Mouse (Mus musculus) thymus, postnatal 0 days (tissue): Measurements from ENCODE around the gene Fhod1. TPM values are rescaled to one million over a fixed set of nuclear protein-coding genes. Genes with fewer than 3 reads are reported as not detected.
A peak's percentile ranks its signal among the peaks of the same experiment; 100 is the strongest.

ENCODE experiments used
- DNase-seq: peaks from one replicate; pipeline ENCODE4 v3.0.0-alpha.2; 2015; ENCODE audit warnings: low spot score
- polyA plus RNA-seq: library from polyadenylated mRNA; unstranded; fragments of >200 nt; fragmentation: Nextera tagmentation; extraction: Ambion mirVana; gene quantifications from 2 replicates; pipeline ENCODE4 v1.2.1, GENCODE M21; 2015

Fhod1 gene
- polyA plus RNA-seq, 1 experiment from 2014 or later: 1.1 TPM

DNA sequence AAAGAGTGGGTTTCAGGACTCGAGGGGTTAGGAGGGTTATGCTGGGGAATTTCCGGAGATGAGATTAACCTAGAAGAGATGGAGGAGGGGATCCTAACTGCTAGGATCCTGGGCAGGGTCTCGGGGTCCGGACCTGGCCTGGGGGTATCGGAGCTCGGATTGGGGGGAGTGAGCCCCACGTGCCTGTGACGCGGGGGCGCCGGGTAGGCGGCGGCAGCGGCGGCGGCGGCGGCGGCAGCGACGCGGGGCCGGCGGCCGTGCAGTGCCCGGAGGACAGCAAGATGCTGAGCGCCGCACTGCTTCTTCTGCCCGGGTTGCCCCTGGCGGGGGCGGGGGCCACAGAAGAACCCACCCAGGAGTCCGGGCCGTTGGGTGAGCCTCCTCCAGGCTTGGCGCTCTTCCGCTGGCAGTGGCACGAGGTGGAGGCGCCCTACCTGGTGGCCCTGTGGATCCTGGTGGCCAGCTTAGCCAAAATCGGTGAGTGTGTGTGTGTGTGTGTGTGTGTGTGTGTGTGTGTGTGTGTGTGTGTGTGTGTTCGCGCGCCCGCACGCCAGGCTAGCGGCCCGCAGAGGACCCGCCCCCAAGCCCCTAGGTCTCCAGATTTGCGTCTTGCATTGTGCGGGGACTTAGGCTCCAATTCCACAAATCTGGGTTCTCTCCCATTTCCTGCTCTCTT lies 1.5 kb upstream of the Fhod1 start:
- peak; percentile 13 for DNase-seq

DNA sequence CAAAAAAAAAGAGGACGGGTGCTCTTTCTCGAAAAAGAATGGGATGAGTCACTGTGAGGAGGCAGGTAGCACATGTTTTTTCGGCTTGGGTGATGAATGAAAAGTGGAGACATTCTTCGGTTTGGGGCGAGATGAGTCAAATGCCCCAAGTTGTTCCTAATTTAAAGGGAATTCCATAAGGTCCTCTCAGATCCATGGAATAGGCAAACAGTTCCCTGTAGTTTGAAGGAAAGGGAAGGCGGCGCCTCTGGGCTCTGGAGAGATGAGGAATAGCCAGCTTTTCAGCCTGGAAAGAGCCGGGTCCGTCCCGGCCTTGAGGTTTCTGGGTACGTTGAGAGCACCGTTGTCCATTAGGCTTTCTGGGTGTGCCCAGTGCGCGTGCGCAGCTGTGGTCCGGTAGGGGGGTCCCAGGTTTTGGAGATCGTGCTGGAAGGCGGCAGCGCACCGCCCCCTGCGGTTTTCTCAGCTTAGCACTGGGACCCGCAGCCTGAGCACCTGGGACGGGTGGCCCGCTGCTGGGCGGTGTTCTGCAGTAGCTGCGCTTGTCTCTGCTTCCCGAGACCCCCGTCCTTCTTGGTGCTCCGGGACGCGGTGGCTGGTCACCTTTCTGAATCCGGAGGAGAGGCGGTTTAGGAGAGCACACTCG lies 820 bp upstream of the Fhod1 start, which contains the start of gene Slc9a5:
Gene Slc9a5, plus strand, starts transcription at position 394 of the 646 bp plus-strand sequence.
- DNase-seq: peak; percentile 49

DNA sequence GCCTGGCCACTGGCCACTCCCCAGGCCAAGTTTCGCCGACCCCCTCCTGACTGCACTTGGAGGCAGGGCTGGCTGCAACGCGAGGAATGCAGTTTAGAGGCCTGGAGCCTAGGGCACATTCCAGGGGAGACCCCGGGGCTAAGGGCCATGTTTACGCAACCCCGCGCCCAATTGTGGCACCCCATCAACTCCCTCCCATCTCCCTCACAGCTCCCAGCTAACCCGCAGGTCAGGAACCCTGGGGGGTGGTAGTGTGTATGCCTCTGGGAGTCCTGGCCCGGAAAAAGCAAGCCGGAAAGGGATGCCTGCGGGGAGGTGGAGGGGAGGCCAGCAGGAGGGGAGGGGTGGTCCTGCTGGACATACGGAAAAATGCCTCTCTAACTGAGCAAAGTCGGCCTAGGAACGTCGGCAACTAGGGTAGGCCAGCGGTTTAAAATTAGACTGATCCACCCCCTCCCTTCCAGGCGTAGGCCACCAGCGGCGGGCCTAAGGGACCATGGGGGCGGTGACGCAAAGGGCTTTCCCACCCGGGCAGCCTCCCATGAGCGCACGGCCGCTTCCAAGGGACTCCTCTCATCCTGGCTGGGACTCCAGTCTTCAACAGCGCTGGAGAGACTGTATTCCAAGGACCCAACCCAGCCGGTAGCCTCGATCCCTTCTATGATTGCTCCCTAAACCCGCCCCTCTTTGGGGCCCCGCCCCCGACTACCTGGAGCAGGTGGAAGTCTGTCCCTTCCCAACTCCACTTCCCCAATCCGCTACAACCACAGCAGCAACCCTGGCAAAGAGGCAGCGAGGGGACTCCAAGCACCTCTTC lies 934 bp downstream of the Fhod1 start:
- DNase-seq: no peak

DNA sequence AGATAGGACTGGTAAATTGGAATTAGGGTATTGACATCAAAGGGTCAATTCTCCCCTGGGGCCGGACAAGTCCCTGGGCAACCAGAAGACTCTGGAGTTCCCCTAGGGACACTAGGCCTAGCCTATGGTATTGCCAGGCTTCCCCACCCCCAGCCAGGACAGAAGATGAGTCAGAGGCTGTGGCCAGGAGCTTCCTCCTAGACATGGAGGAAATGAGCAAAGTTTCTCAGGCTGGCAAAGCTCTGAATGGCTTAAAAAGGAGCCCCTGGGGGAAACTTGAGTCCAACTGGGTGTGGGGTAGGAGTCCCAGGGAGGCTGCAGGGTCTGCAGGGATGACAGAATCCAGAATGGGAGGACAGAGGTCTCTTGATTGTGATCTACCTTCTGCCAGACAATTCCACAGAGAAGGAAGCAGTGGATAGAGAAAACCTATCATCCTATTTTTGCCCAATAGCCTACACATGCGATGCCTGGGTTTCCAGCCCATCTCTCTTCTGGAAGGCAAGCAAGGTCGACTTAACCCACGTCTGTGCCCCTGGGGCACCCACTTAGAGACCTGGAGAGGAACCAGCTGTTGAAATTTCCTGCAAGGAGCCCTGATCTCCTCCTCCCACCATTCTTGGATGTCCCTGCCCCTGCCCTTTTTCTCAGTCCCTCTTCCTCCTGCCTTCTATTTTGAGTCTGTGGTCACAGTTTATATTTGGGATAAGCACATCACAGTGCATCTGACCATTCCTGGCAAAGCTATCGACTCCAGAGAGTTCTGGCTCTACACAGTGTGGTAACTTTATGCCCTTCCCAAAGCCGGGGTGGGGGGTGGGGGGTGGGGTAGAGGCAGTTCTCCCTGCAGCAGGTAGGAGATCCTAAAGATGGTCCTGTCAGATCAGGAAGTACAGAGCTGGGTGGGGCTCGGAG lies 2.4 kb downstream of the Fhod1 start:
- no peak for DNase-seq

DNA sequence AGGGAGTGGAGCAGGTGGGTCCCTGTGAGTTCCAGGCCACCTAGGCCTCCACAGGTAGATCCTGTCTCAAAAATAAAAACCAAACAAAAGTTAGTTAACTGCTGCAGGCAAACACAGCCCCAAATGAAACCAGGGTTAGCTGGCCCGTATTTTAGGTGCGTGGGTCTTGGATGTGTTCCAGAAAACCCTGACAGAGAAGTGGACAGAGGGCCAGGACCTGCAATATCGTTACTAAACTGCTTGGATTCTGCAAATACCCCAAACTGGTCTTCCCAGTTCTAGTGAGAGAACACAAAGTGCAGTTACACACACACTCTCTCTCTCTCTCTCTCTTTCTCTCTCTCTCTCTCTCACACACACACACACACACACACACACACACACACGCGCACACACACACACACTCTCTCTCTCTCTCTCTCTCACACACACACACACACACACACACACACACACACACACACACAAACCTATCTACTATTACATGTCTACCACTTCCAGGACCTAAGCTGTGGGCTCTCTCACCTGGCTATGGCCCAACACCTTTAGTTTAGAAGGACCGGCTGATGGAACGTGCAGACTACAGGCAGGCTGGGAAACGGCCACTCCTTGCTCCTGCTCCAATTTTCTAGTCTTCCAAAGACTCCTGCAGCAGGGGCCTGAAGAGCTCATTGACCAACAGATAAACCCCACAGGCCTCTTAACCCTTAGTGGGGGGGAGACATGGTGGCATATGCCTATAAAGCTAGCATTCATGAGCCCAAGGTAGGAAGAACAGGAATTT lies 3.8 kb downstream of the Fhod1 start:
- no peak for DNase-seq

DNA sequence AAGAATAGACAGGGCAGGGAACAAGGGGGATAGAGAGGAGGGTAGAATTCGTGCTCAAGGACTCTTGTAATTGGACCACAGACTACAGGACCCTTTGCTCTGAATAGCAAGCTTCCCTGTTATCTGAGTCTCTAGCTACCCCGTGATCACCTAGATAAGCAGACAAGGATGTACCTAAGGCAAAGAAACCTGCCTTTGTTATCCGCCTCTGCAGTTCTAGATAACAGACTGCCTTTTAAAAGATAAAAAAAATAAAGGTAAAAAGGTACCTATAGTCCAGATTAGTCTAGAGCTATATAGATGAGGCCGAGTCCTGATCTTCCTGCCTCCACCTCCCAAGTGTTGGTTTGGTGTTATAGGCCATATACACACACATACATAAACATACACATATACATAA lies 5.0 kb downstream of the Fhod1 start:
- DNase-seq: no peak

DNA sequence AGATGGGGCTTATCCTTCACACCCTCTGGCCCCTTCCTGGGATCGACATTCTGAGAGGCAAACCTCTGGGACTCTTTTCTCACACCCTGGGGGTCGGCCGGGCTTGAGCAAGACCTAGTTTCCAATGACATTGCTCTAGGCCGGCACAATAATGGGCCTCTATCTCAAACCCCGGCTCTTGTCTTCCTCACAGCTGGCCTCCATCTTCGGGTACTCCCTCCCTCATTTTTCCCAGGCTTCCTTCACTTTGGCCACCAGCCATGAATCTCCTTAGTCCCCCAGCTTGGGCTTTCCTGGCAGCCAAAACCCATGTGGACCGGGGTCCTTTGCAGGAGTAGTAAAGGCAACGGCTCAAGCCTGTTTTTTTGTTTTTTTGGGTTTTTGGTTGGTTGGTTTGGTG lies 6.4 kb downstream of the Fhod1 start:
- DNase-seq: no peak

DNA sequence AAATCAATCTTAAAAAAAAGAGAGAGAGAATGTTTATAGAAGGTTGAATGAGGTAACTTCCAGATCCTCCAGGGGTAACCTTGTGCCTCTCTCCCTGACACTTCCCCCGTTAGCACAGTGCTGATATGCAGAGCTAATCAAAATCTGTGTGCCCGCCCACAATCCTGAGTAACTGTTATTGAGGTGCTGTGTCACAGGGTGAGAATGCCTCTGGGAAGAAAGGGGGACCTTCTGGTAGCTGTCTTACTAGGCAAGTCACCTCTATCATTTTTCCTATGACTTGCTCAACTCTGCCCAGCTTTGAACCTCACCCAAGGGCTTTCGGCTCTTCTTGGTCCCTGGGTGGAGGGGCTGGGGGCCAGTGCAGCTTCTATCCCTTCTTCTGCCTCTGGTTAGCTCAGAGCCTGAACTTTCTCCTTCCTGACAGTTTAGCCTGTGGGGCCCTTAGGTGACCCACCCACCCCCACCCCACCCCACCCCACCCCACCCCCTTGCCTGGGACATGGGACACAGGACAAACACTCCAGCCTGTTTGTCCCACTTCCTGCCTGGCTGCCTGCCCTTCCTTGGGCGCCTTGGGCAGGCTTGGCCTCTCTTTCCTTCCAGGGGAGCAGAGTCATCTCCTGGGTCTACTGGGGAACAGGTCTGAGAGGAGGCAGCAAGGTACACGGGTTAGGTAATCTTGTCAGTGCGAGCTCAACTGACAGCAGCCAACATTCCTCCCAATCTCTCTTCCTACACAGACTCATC lies 7.7 kb downstream of the Fhod1 start:
- DNase-seq: no peak

DNA sequence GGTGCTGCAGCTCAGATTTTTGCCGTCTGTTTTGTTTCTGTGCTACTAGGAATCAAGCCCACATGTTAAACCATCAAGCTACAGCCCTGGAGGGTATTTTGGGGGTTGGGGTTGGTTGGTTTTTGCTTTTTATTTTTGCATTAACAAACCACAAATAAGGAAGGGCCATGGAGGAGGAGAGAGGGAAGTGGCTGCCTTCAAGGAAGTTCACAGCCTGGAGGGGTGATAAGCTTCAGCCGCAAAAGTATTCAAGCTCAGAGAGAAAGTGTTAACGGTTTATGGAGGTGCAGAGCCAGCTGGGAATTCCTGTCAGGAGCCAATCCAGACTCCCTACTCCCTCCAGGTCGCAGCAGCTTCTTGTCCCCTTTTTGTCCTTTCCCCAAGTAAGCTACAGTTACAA lies 8.8 kb downstream of the Fhod1 start:
- no peak for DNase-seq

DNA sequence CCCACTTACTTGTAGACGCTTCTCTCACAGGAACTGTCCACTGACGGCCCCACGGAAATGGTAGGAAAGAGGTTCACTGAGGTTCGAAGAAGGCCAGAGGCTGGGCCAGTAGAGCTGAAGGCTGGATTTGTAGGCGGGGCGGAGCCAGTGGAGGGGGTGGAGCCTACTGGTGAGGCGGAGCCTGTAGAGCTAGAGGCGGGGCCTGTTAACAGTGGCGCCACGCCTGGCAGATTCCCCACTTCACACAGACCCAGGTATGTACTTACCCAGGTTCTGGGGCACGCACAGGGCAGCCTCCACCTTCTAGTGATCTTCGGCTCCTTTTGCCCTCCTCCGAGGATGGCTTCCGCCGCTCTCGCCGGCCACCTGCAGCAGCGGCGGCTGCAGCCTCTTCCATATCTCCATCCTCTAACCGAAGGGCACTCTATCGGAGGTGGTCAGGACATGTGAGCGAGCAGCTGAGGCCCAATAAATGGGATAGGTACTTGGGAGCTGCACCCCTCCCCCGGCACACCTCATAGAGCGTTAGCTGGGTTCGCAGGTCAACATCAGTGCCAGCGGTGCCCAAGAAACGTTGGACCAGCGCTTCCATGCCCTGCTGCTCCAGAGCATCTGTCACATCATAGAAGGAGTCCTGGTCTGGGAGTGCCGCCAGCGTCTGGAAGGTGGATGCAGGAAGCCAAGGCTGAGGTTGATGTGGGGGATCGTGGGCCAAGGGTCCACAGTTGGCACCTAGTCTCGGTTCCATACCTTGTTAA lies 11.2 kb downstream of the Fhod1 start:
- no peak for DNase-seq

DNA sequence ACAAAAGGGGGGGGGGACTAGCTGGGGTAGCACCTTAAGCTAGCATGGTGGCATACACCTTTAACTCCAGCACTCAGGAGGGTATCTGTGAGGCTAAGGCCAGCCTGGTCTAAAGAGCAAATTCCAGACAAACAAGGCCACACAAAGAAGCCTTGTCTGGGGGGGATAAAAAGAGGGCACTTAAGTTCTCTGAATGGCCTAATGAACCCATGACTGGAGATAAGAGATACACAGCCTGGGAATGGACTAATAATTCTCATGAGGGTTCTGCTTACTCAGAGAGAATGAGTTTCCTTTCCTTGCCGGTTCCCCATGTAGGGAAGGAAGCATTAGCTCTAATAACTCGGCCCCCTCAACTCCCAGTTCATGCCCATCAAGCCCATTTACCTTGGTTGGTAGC lies 15.2 kb downstream of the Fhod1 start:
- DNase-seq: no peak

DNA sequence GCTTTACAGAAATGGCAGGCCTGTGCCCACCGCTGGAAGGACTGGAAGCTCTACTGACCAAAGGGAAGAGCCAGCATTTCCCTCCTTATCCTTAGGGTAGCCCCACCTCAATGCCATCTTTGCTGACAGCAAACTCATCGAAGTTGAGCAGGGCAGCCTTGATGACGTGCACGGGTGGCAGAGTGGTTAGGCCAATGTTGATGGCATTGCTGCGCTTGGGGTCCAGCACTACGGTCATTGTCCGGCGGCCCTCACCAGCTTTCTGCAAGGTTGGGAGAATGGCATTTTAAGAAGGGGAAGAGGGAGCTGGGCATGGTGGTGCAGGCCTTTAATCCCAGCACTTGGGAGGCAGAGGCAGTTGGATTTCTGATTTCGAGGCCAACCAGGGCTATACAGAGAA lies 15.8 kb downstream of the Fhod1 start:
- DNase-seq: no peak

DNA sequence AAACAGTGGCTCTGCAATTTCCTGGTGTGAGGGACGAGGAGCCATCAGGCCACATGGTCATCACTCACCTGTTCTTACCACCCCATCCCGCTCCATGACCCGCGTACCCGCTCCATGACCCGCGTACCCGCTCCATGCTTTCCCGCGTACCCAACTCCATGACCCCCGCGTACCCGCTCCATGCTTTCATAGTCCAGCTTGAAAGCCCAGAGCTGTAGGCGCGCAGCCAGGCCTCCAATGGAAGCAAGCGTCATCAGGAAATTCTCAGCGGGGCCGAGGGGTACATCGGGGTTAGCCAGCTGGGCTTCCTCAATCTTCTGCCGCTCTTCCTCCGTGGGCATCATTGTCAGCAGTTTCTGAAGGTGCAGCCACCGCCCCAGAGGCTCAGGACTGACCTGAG lies 16.3 kb downstream of the Fhod1 start:
- no peak for DNase-seq

DNA sequence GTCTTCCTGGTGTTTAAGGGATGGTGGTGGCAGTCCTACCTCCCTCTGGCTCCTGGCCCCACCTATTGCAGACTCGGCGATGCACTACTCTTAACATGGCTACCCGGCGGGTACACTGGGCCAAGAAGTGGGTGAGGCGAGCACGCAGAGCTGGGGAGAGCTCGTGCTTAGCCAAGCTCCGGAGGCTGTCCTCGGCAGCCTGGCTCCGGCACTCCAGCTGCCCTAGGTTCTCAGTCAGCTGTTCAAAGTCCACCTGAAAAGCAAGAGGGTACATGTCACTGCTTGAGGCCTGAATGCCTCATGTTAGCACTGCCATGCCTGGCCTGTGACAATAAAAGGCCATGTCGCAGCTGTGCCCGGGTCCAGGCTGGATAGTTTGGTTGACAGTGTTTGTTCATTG lies 17.4 kb downstream of the Fhod1 start:
- no peak for DNase-seq

DNA sequence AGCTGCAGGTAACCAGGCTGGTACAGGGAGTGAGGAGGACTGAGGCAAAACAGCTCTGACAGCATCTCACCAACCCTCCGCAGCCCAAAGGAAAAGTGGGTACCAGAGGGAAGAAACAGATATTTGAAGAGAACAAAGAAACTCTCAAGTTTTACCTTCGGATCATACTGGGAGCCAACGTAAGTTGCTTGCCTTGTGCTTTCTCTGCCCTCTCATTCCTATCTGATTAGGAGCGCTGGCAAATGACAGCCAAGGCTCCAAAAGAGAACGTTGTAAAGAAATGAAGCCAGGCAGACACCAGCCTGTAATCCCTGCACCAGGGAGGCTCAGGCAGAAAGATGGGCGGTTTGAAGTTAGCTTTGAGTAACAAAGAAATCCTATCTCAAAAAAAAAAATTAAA lies 20.8 kb downstream of the Fhod1 start:
- DNase-seq: no peak

DNA sequence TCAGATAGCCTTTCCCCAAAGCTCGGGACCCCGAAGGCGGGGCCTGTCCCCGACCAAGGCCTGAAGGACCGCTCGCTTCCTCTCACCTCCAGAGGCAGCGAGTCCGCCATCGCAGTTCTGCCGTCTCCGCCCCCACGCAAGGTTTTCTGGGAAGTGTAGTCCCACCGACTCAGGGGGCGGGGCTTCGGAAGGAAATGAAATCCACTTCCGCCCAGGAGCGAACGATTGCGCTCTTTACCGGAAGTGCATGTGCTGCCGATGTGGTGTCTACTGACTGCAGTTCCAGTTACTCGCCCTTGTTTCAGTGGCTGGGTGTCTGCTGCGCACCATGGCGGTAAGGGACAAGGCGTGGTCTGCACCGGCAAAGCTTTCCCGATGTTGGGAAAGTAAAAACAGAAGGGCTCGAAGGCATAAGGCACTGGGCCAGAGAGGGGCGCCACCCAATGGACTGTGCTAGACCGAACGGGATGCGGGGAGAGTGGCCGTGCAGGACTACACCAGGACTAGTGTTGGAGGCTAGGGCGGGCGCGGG lies 21.5 kb downstream of the Fhod1 start, which contains the start of the genes Lrrc29 and Tmem208:
Gene Lrrc29, minus strand, starts transcription at position 138 of the 532 bp plus-strand sequence.
Gene Tmem208, plus strand, starts transcription at position 214 of the 532 bp plus-strand sequence.
- DNase-seq: peak; percentile 97

DNA sequence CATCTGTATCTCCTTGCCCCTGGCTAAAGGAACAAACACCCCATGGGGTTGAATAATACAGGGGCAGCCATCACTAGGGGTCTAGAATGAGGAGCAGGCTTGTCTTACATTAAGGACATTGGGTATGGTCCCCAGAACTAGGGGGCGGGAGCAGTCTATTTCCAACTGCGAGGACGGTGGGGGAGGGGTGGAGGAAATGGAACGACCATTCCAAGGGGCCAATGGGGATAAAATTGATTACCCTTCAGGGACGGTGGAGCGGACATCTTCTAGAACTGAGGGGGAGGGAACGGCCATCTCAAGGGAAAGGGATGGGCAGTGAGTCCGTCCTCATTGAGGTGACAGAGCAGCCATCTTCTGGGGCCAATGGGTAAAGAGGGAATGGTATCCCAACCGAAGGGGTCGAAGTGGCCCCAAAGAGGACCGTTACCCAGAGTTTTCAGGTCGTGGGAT lies 22.1 kb downstream of the Fhod1 start:
- DNase-seq: no peak

DNA sequence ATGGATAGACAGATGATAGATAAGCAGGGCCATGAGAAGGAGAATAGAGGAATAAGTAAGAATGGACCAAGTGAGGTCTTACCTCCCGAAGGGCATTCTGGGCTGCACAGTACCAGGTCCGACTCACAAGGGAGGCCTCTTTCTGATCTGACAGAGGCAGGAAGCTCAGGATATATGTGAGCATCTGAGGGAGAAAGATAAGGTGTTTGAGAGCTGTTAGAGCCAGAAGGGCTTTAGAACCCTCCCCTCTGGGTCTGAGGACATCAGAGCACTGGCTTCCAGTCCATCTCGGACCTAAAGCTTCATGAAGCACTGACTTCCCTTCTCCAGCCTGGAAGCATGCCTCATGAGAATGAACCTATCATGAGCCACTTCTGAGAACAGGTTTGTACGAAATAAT lies 24.6 kb downstream of the Fhod1 start:
- no peak for DNase-seq
